Mouse (Mus musculus): ENCODE measurements around the gene Ranbp3l. TPM values are rescaled to one million over a fixed set of nuclear protein-coding genes. Genes with fewer than 3 reads are reported as not detected.

Gene Ranbp3l
- polyA plus RNA-seq, 1 experiment from 2014 or later, result 13.7 TPM

- Histone ChIP-seq H3K27me3 (ENCODE audit: control insufficient read depth, insufficient read depth, low read length) (no peaks in the 10 kb centered on the region), H3K9ac (replicated peaks; ENCODE audit: low read length) (no peak overlapping the region), H3K4me1 (ENCODE audit: control insufficient read depth, insufficient read depth, low read length) (peaks cover 6% of the 10 kb centered on the region), H3K9me3 (ENCODE audit: control insufficient read depth, low read length) (no peaks in the 10 kb centered on the region), H3K4me3 (replicated peaks; ENCODE audit: low read depth, low read length) (no peak overlapping the region), H3K36me3 (ENCODE audit: control insufficient read depth, insufficient read depth, low read length) (no peaks in the 10 kb centered on the region), H3K4me2 (ENCODE audit: low read length) (no peak overlapping the region), H3K27ac (replicated peaks; ENCODE audit: low read depth, low read length) (0 out of 2 replicates have a peak overlapping the region, but pooled peaks have one; percentile 6)
- WGBS, result 38% methylated on average over 7 of the region's 7 CpGs
- DNase-seq, result peak; percentile 70
- ATAC-seq (ENCODE audit: low FRiP score, low TSS enrichment), result peak; percentile 67
Observed at GRCm38 (mm10) chr15:9061150-9061882, 93.6 kb downstream of the Ranbp3l start.

DNA sequence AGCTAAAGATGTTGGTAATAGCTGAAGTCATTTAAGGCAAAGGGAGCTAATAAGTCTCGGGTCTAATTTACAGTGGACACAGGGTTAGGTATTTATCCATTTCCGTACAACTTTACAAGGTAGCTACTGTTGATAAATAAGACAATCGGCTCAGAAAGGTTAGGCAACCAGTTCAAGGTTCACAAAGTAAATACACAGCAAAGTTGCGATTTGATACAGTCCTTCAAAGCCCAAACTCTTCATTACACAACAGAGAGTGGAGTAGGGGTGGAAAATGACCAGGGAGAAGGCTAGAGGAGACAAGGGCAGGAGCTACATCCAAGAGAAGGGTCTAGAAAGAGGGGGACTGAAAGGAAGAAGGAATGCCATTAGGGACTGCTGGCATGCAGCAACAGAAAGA, 101.1 kb downstream of the Ranbp3l start:
- no peak overlapping the region for H3K4me3 ChIP-seq (replicated peaks; ENCODE audit: low read depth, low read length)
- no peaks in the 10 kb centered on the region for H3K36me3 ChIP-seq (ENCODE audit: control insufficient read depth, insufficient read depth, low read length)
- H3K9me3 ChIP-seq (ENCODE audit: control insufficient read depth, low read length), result no peaks in the 10 kb centered on the region
- WGBS, result 89% methylated on average over 4 of the region's 4 CpGs
- no peaks in the 10 kb centered on the region for H3K27me3 ChIP-seq (ENCODE audit: control insufficient read depth, insufficient read depth, low read length)
- ATAC-seq (ENCODE audit: low FRiP score, low TSS enrichment) (no peak), DNase-seq (no peak)
- H3K4me2 ChIP-seq (ENCODE audit: low read length), result no peak overlapping the region
- H3K4me1 ChIP-seq (ENCODE audit: control insufficient read depth, insufficient read depth, low read length), result peaks cover 20% of the 10 kb centered on the region
- H3K27ac ChIP-seq (replicated peaks; ENCODE audit: low read depth, low read length), result no peak overlapping the region
- no peak overlapping the region for H3K9ac ChIP-seq (replicated peaks; ENCODE audit: low read length)

DNA sequence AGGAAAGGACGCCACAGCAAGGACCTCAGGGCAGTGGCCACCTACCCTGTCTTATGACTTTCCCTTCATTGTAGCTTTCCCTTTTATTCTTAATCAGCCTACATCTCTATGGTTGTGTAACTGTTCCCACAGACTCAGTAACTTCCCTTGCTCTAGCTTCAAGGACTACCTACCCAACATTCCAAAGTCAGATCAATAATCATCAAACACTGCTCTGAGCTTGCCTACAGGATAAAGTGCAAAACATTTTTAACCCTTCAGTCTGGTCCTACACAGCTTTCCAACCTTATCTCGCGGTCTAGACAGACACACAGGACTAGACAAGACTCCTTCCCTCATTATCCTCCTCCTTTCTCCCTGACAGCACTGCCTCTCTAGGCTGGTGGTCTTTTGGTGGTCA, 102.6 kb downstream of the Ranbp3l start:
- ATAC-seq (ENCODE audit: low FRiP score, low TSS enrichment) (no peak; the same call in 1 of the 2 replicates), DNase-seq (no peak)
- H3K9ac ChIP-seq (replicated peaks; ENCODE audit: low read length), result peak overlapping the region; percentile 89
- H3K4me1 ChIP-seq (ENCODE audit: control insufficient read depth, insufficient read depth, low read length), result peaks cover 20% of the 10 kb centered on the region
- H3K4me3 ChIP-seq (replicated peaks; ENCODE audit: low read depth, low read length), result peak overlapping the region; percentile 92
- H3K9me3 ChIP-seq (ENCODE audit: control insufficient read depth, low read length), result no peaks in the 10 kb centered on the region
- peak overlapping the region; percentile 52; the same call in 1 of the 2 replicates for H3K27ac ChIP-seq (replicated peaks; ENCODE audit: low read depth, low read length)
- H3K27me3 ChIP-seq (ENCODE audit: control insufficient read depth, insufficient read depth, low read length), result no peaks in the 10 kb centered on the region
- whole genome bisulfite sequencing, result 4% methylated on average over 3 of the region's 3 CpGs
- H3K36me3 ChIP-seq (ENCODE audit: control insufficient read depth, insufficient read depth, low read length), result no peaks in the 10 kb centered on the region
- peak overlapping the region; percentile 76 for H3K4me2 ChIP-seq (ENCODE audit: low read length)

- DNase-seq (peak; percentile 99), ATAC-seq (ENCODE audit: low FRiP score, low TSS enrichment) (peak; percentile 99)
- no peaks in the 10 kb centered on the region for H3K9me3 ChIP-seq (ENCODE audit: control insufficient read depth, low read length)
- peak within 1 kb of the TSS; percentile 90 for H3K27ac ChIP-seq (replicated peaks; ENCODE audit: low read depth, low read length)
- H3K27me3 ChIP-seq (ENCODE audit: control insufficient read depth, insufficient read depth, low read length), result no peaks in the 10 kb centered on the region
- H3K36me3 ChIP-seq (ENCODE audit: control insufficient read depth, insufficient read depth, low read length), result no peaks in the 10 kb centered on the region
- under 1% methylated on average over 53 of the region's 54 CpGs for WGBS
- peak within 1 kb of the TSS; percentile 92 for H3K4me3 ChIP-seq (replicated peaks; ENCODE audit: low read depth, low read length)
- H3K9ac ChIP-seq (replicated peaks; ENCODE audit: low read length), result peak within 1 kb of the TSS; percentile 89
- peaks cover 20% of the 10 kb centered on the region for H3K4me1 ChIP-seq (ENCODE audit: control insufficient read depth, insufficient read depth, low read length)
- H3K4me2 ChIP-seq (ENCODE audit: low read length), result peak within 1 kb of the TSS; percentile 76
Observed at GRCm38 (mm10) chr15:9070912-9071555, 103.3 kb downstream of the Ranbp3l start, which contains the start of gene Nadk2. Gene Nadk2, plus strand, starts transcription at chr15:9071260.

- Histone ChIP-seq H3K9me3 (ENCODE audit: control insufficient read depth, low read length) (no peaks in the 10 kb centered on the region), H3K4me2 (ENCODE audit: low read length) (peak overlapping the region; percentile 76), H3K4me3 (replicated peaks; ENCODE audit: low read depth, low read length) (peak overlapping the region; percentile 92), H3K27me3 (ENCODE audit: control insufficient read depth, insufficient read depth, low read length) (no peaks in the 10 kb centered on the region), H3K27ac (replicated peaks; ENCODE audit: low read depth, low read length) (peak overlapping the region; percentile 90), H3K9ac (replicated peaks; ENCODE audit: low read length) (peak overlapping the region; percentile 89), H3K36me3 (ENCODE audit: control insufficient read depth, insufficient read depth, low read length) (no peaks in the 10 kb centered on the region), H3K4me1 (ENCODE audit: control insufficient read depth, insufficient read depth, low read length) (peaks cover 20% of the 10 kb centered on the region)
- ATAC-seq (ENCODE audit: low FRiP score, low TSS enrichment) (peak; percentile 54), DNase-seq (peak; percentile 68)
- under 1% methylated on average over 66 of the region's 66 CpGs for WGBS
Observed at GRCm38 (mm10) chr15:9071556-9072544, 104.1 kb downstream of the Ranbp3l start.

GRCm38 (mm10) chr15:9072630-9073029, 104.9 kb downstream of the Ranbp3l start:
- Histone ChIP-seq H3K4me1 (ENCODE audit: control insufficient read depth, insufficient read depth, low read length) (peaks cover 23% of the 10 kb centered on the region), H3K9me3 (ENCODE audit: control insufficient read depth, low read length) (no peaks in the 10 kb centered on the region), H3K27ac (replicated peaks; ENCODE audit: low read depth, low read length) (no peak overlapping the region), H3K9ac (replicated peaks; ENCODE audit: low read length) (peak overlapping the region; percentile 89; the same call in 1 of the 2 replicates), H3K4me2 (ENCODE audit: low read length) (peak overlapping the region; percentile 76), H3K4me3 (replicated peaks; ENCODE audit: low read depth, low read length) (peak overlapping the region; percentile 92), H3K36me3 (ENCODE audit: control insufficient read depth, insufficient read depth, low read length) (no peaks in the 10 kb centered on the region), H3K27me3 (ENCODE audit: control insufficient read depth, insufficient read depth, low read length) (no peaks in the 10 kb centered on the region)
- DNase-seq (peak; percentile 30), ATAC-seq (ENCODE audit: low FRiP score, low TSS enrichment) (no peak)
- 45% methylated on average over 5 of the region's 5 CpGs for WGBS

DNA sequence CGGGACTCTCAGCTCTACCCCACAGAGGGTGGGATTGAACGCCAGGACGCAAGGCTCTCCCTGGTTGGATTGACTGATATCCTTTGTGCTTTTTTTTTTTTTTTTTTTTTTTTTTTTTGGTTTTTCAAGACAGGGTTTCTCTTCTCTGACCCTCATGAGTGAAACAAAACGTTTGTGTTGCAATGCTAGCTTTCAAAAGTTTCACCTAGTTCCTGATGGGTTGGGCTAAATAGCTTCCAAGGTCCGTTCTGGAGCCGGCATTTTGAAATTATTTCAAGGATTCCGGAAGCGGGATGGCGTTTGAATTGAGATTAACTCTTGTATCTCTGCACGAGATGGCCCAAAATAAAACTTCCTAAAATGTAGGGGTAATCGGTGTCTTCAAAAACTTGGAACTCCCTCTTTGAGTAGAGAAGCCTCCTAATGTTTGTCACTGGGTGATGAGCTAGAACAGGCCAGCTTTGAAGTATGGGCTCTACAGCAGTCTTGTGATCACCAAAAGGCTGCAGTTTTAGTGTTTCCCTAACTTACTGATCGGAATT, 105.4 kb downstream of the Ranbp3l start:
- Histone ChIP-seq H3K27me3 (ENCODE audit: control insufficient read depth, insufficient read depth, low read length) (no peaks in the 10 kb centered on the region), H3K4me1 (ENCODE audit: control insufficient read depth, insufficient read depth, low read length) (peaks cover 23% of the 10 kb centered on the region), H3K4me2 (ENCODE audit: low read length) (peak overlapping the region; percentile 76), H3K9me3 (ENCODE audit: control insufficient read depth, low read length) (no peaks in the 10 kb centered on the region), H3K9ac (replicated peaks; ENCODE audit: low read length) (no peak overlapping the region), H3K36me3 (ENCODE audit: control insufficient read depth, insufficient read depth, low read length) (no peaks in the 10 kb centered on the region), H3K27ac (replicated peaks; ENCODE audit: low read depth, low read length) (no peak overlapping the region), H3K4me3 (replicated peaks; ENCODE audit: low read depth, low read length) (peak overlapping the region; percentile 92)
- 59% methylated on average over 12 of the region's 12 CpGs for WGBS
- DNase-seq (no peak), ATAC-seq (ENCODE audit: low FRiP score, low TSS enrichment) (no peak)

DNA sequence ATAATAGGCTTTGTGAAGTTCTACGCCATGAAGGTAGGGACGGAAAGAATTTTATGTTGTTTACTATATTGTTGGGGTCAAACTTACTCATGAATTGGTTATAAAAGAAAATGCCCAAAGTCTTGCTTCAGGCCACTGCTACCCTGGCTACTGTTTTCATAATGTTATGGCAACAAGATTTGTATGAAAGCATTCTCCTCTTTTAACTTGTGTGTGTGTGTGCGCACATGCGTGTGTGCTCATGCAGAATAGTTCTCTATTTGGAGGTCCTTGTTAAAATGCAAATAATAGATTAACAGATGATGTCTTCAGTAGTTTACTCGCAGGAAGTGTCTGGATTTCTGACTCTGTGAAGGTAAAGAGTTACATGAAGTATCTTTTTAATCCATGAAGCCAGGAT, 105.9 kb downstream of the Ranbp3l start:
- H3K9me3 ChIP-seq (ENCODE audit: control insufficient read depth, low read length), result no peaks in the 10 kb centered on the region
- 77% methylated on average over 5 of the region's 5 CpGs for WGBS
- H3K4me2 ChIP-seq (ENCODE audit: low read length), result peak overlapping the region; percentile 76
- H3K27ac ChIP-seq (replicated peaks; ENCODE audit: low read depth, low read length), result no peak overlapping the region
- no peak overlapping the region for H3K9ac ChIP-seq (replicated peaks; ENCODE audit: low read length)
- H3K4me1 ChIP-seq (ENCODE audit: control insufficient read depth, insufficient read depth, low read length), result peaks cover 23% of the 10 kb centered on the region
- no peak for DNase-seq
- no peaks in the 10 kb centered on the region for H3K36me3 ChIP-seq (ENCODE audit: control insufficient read depth, insufficient read depth, low read length)
- no peak for ATAC-seq (ENCODE audit: low FRiP score, low TSS enrichment)
- H3K27me3 ChIP-seq (ENCODE audit: control insufficient read depth, insufficient read depth, low read length), result no peaks in the 10 kb centered on the region
- H3K4me3 ChIP-seq (replicated peaks; ENCODE audit: low read depth, low read length), result no peak overlapping the region; the same call in 1 of the 2 replicates
